Mouse (Mus musculus) embryonic facial prominence, embryonic 12.5 days (tissue): Measurements from ENCODE around the gene Calhm6. TPM values are rescaled to one million over a fixed set of nuclear protein-coding genes. Genes with fewer than 3 reads are reported as not detected.

Experiments
- ATAC-seq: fragments of 200-750 bp; cut with Nextera tagmentation; 2 replicates; pipeline ENCODE4 v1.8.0; 2017; ENCODE audit not compliant: insufficient number of reproducible peaks, insufficient read depth, low FRiP score, low TSS enrichment
- H3K27ac ChIP-seq: fragments of 300-500 bp; sonication (generic); 2 replicates; pipeline ENCODE4 v1.5.1; 2016; ENCODE audit warnings: mild to moderate bottlenecking
- H3K27me3 ChIP-seq: fragments of 300-500 bp; sonication (generic); 2 replicates; pipeline ENCODE4 v1.6.1; 2016; ENCODE audit warnings: mild to moderate bottlenecking, moderate library complexity
- H3K36me3 ChIP-seq: fragments of 300-500 bp; sonication (generic); 2 replicates; pipeline ENCODE4 v1.6.1; 2016; ENCODE audit warnings: mild to moderate bottlenecking
- H3K4me1 ChIP-seq: fragments of 300-500 bp; sonication (generic); 2 replicates; pipeline ENCODE4 v1.6.1; 2016
- H3K4me2 ChIP-seq: fragments of 300-500 bp; sonication (generic); replicated peaks from 2 replicates; pipeline ENCODE4 v1.6.1; 2016; ENCODE audit warnings: mild to moderate bottlenecking, moderate library complexity
- H3K4me3 ChIP-seq: fragments of 300-500 bp; sonication (generic); 2 replicates; pipeline ENCODE4 v1.5.1; 2016; ENCODE audit warnings: mild to moderate bottlenecking
- H3K9ac ChIP-seq: fragments of 300-500 bp; sonication (generic); 2 replicates; pipeline ENCODE4 v1.6.1; 2016; ENCODE audit warnings: mild to moderate bottlenecking, moderate library complexity
- H3K9me3 ChIP-seq: fragments of 300-500 bp; sonication (generic); 2 replicates; pipeline ENCODE4 v1.6.1; 2016; ENCODE audit warnings: mild to moderate bottlenecking, moderate library complexity
- WGBS: fragments of 180-500 bp; shearing (Covaris S2); methylation state at CpG from one replicate; pipeline ENCODE4 v1.1.7; 2016; 5-methylcytosine and 5-hydroxymethylcytosine counted together
- polyA plus RNA-seq: library from polyadenylated mRNA; unstranded; fragments of >200 nt; fragmentation: Nextera tagmentation; extraction: Ambion mirVana; gene quantifications from 2 replicates; pipeline ENCODE4 v1.2.1, GENCODE M21; 2016

The Calhm6 gene
- polyA plus RNA-seq, 1 experiment from 2014 or later: 0.74 TPM

- Histone ChIP-seq H3K4me1 (no peaks in the 10 kb centered on the region), H3K36me3 (no peaks in the 10 kb centered on the region), H3K4me3 (no peak overlapping the region), H3K27ac (no peak overlapping the region), H3K4me2 (no peak overlapping the region), H3K27me3 (no peaks in the 10 kb centered on the region), H3K9ac (no peak overlapping the region), H3K9me3 (0 out of 2 replicates have a peak, but pooled peaks cover 6% of the 10 kb centered on the region)
- WGBS: 73% methylated on average over 4 of the region's 4 CpGs
- ATAC-seq: no peak
Observed at GRCm38 (mm10) chr10:34139768-34140167, 12.0 kb upstream of the Calhm6 start.

DNA sequence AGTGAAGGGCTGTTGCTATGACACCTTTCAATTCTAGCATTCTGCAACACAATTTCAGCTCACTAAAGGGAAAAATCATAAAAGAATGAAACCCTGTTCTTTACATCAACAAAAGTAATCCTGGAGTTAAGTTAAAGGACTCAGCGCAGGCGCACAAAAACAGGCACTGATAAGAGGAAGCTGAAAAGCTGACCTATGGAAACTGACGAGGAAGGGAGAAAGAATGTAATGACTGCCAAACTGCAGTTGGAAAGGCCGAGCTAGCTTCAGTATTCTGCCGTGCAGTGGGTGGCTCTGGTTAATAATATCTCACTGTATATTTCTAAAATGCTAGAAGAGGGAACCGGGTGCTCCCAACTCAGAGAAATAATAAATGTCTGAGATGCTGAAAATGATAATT, 10.2 kb upstream of the Calhm6 start:
- H3K9ac ChIP-seq: no peak overlapping the region
- 0 out of 2 replicates have a peak, but pooled peaks cover 2% of the 10 kb centered on the region for H3K9me3 ChIP-seq
- no peak for ATAC-seq
- no peaks in the 10 kb centered on the region for H3K27me3 ChIP-seq
- H3K4me1 ChIP-seq: no peaks in the 10 kb centered on the region
- no peak overlapping the region for H3K4me2 ChIP-seq
- H3K4me3 ChIP-seq: no peak overlapping the region
- 67% methylated on average over 6 of the region's 6 CpGs for WGBS
- H3K27ac ChIP-seq: no peak overlapping the region
- H3K36me3 ChIP-seq: no peaks in the 10 kb centered on the region

DNA sequence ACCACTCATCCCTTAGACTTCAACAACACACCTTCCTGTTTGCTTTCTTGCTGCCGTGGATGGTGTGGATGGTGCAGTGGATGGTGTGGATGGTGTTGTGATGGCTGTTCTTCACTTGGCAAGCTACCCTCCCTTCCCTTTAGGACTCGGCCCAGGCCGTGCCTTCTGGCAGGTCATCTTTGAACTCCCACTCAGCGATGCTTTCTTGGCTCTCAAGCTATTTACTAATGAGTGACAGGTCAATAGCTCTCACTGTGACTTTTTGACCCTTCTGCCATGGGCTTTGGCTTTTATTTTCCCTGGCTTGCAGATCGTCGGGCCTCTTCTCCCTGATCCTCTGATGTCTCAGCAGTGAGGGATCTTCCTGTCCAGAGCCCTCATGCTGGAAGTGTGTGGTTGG, 8.6 kb upstream of the Calhm6 start:
- no peak overlapping the region for H3K9ac ChIP-seq
- H3K4me3 ChIP-seq: no peak overlapping the region
- ATAC-seq: no peak
- H3K4me1 ChIP-seq: no peaks in the 10 kb centered on the region
- no peaks in the 10 kb centered on the region for H3K36me3 ChIP-seq
- no peak overlapping the region for H3K4me2 ChIP-seq
- H3K9me3 ChIP-seq: no peaks in the 10 kb centered on the region
- H3K27ac ChIP-seq: no peak overlapping the region
- WGBS: 33% methylated on average over 6 of the region's 6 CpGs
- no peaks in the 10 kb centered on the region for H3K27me3 ChIP-seq

- ATAC-seq: no peak
- H3K9ac ChIP-seq: no peak overlapping the region
- H3K4me3 ChIP-seq: no peak overlapping the region
- no peak overlapping the region for H3K27ac ChIP-seq
- no peaks in the 10 kb centered on the region for H3K36me3 ChIP-seq
- H3K27me3 ChIP-seq: no peaks in the 10 kb centered on the region
- no peaks in the 10 kb centered on the region for H3K4me1 ChIP-seq
- H3K4me2 ChIP-seq: no peak overlapping the region
- WGBS: 71% methylated on average over 2 of the region's 2 CpGs
- no peaks in the 10 kb centered on the region for H3K9me3 ChIP-seq
Observed at GRCm38 (mm10) chr10:34131356-34131755, 3.6 kb upstream of the Calhm6 start.

DNA sequence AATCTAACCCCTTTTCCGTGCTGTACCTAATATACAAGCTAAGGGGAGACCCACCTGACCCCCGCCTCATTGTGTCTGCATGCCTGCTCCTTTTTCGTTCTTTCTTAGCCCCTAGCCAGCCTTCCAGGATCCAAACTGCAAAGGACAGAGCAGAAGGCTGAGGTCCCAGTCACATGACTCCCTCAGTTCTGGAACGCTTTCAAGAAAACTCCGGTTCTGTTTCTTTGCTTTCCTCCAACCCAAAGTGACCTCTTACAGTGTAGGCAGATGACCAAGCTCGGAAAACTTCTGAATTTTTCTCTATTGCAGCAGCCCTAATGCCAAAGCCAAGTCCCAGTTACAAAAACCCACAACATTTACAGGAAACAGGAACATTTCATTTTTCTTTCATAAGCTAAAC, 607 bp upstream of the Calhm6 start:
- H3K36me3 ChIP-seq: no peaks in the 10 kb centered on the region
- WGBS: 85% methylated on average over 6 of the region's 6 CpGs
- no peak overlapping the region for H3K4me2 ChIP-seq
- H3K4me3 ChIP-seq: no peak overlapping the region
- no peaks in the 10 kb centered on the region for H3K9me3 ChIP-seq
- no peaks in the 10 kb centered on the region for H3K27me3 ChIP-seq
- ATAC-seq: no peak
- no peaks in the 10 kb centered on the region for H3K4me1 ChIP-seq
- no peak overlapping the region for H3K9ac ChIP-seq
- H3K27ac ChIP-seq: no peak overlapping the region

DNA sequence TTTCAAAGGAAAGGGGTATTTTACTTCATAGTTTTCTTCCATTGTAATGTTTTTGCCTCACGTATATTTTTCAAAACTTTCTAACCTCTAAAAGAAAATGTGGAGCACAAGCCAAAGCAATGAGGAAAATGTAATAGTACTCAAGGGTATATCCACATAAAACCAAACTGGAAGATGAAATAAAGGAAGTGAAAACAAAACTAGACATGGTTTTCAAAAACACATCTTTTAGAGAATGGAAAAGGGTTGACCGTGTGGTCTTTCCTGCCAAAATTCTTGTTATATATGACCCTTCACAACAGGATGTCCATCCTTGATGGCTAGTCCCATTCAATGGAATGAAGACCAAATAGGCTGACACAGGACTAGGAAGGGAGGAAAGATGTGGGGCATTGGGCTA, 9.4 kb downstream of the Calhm6 start:
- no peaks in the 10 kb centered on the region for H3K36me3 ChIP-seq
- no peaks in the 10 kb centered on the region for H3K27me3 ChIP-seq
- H3K27ac ChIP-seq: no peak overlapping the region
- ATAC-seq: no peak
- H3K4me1 ChIP-seq: no peaks in the 10 kb centered on the region
- 93% methylated on average over 2 of the region's 2 CpGs for WGBS
- no peak overlapping the region for H3K4me2 ChIP-seq
- H3K9me3 ChIP-seq: no peaks in the 10 kb centered on the region
- H3K4me3 ChIP-seq: no peak overlapping the region
- no peak overlapping the region for H3K9ac ChIP-seq

GRCm38 (mm10) chr10:34117770-34118169, 10.0 kb downstream of the Calhm6 start:
- Histone ChIP-seq H3K9ac (no peak overlapping the region), H3K4me2 (no peak overlapping the region), H3K9me3 (no peaks in the 10 kb centered on the region), H3K4me3 (no peak overlapping the region), H3K4me1 (no peaks in the 10 kb centered on the region), H3K36me3 (no peaks in the 10 kb centered on the region), H3K27me3 (no peaks in the 10 kb centered on the region), H3K27ac (no peak overlapping the region)
- ATAC-seq: no peak

DNA sequence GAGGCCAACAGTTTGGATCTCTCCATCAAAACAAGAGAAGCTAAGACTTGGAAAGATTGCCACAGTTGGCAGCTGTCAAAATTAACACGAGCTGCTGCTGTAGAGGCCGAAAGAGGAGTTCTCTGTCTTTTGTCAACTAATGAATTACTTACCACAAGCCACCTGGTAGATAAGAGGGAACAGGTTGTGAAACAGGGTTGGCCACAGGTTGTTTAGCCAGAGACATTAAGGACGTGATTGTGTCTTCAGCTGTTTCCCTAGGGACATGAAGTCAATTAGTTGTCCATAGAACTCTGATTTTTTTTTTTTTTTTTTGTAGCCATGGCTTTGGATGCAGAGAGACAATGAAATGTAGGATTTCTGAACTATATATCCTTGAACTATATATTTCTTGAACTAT, 10.7 kb downstream of the Calhm6 start:
- H3K4me3 ChIP-seq: no peak overlapping the region
- no peak overlapping the region for H3K9ac ChIP-seq
- H3K36me3 ChIP-seq: no peaks in the 10 kb centered on the region
- no peak for ATAC-seq
- H3K27ac ChIP-seq: no peak overlapping the region
- no peaks in the 10 kb centered on the region for H3K9me3 ChIP-seq
- H3K4me1 ChIP-seq: peaks cover 4% of the 10 kb centered on the region; the same call in 1 of the 2 replicates
- H3K27me3 ChIP-seq: no peaks in the 10 kb centered on the region
- 63% methylated on average over 3 of the region's 3 CpGs for WGBS
- no peak overlapping the region for H3K4me2 ChIP-seq

DNA sequence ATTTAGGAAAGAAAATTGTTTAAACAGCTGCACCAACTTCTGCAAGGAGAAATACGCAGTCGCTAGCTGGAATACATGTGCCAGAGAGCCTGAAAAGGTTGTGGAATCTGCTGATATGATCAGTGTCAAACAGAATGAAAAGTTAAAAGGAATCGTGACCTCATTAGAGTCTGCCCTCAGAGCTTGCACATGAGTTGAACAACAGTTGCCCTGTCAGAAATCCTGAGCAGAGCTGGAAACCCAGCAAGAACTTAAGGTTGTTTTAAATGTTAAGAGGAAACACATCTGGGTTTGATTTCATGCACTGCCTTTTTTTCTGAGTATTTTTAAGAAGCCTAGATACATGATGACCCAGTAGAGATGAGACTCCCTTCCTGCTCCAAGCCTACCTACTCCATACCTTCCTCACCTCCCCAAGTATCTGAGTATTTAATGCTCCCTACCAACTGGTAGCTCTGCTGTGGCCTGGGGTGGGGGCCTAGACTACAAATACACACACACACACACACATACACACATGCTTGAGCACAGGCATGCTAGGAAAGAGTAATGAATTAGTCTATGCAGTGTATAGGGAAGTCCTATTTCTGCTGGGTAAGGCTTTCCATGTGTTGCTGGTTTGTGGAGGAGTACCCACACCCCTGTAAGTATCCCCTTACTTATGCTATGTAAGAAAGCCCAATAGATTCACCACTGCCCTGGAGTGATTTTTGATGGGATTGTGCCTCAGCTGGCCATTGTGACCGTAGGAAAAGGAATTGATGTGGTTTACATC, 15.6 kb downstream of the Calhm6 start:
- no peaks in the 10 kb centered on the region for H3K36me3 ChIP-seq
- peak; percentile 83 for ATAC-seq
- no peaks in the 10 kb centered on the region for H3K9me3 ChIP-seq
- no peak overlapping the region for H3K4me2 ChIP-seq
- no peak overlapping the region for H3K9ac ChIP-seq
- H3K4me3 ChIP-seq: no peak overlapping the region
- H3K4me1 ChIP-seq: peaks cover 12% of the 10 kb centered on the region; the same call in 1 of the 2 replicates
- WGBS: 26% methylated on average over 4 of the region's 4 CpGs
- peak overlapping the region; percentile 65; the same call in 1 of the 2 replicates for H3K27ac ChIP-seq
- H3K27me3 ChIP-seq: no peaks in the 10 kb centered on the region

DNA sequence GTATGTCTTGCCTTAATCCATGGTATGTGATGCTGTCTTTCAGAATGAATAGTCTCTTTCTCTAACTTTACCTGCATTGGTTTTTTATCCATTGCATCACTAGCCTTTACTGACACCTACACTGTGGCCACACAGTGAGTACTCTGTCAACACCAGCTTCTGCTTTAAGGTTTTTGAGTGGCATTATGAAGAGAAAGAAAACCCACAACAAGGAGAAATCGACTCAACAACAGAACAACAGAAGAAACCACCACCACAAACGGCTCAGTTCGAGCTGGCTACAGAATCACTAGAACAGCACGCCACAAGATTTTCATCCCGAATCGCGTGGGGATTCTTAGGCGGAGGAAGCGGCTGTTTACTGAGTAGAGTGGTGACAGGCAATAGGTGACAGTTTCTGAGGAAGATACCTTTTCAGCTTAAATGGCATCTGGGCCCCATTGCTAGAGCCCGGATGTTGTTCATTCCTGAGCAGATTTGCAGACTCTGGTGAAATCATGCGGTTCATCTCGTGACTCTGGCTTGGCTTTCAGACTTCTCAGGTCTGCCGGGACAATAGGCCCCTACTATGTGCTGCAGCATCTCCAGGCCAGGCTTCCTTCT, 16.8 kb downstream of the Calhm6 start:
- no peak overlapping the region for H3K9ac ChIP-seq
- no peak overlapping the region for H3K4me2 ChIP-seq
- peaks cover 12% of the 10 kb centered on the region; the same call in 1 of the 2 replicates for H3K4me1 ChIP-seq
- no peak overlapping the region for H3K27ac ChIP-seq
- no peaks in the 10 kb centered on the region for H3K27me3 ChIP-seq
- no peak overlapping the region for H3K4me3 ChIP-seq
- H3K36me3 ChIP-seq: no peaks in the 10 kb centered on the region
- no peak for ATAC-seq
- no peaks in the 10 kb centered on the region for H3K9me3 ChIP-seq
- 74% methylated on average over 13 of the region's 13 CpGs for WGBS

- ATAC-seq: 0 out of 2 replicates have a peak, but pooled peaks have one; percentile 63
- Histone ChIP-seq H3K27ac (no peak within 1 kb of the TSS), H3K36me3 (no peaks in the 10 kb centered on the region)
Observed at GRCm38 (mm10) chr10:34096418-34096883, 31.3 kb downstream of the Calhm6 start, which contains the start of gene Calhm5. Gene Calhm5 (minus strand): TSS chr10:34096519.

DNA sequence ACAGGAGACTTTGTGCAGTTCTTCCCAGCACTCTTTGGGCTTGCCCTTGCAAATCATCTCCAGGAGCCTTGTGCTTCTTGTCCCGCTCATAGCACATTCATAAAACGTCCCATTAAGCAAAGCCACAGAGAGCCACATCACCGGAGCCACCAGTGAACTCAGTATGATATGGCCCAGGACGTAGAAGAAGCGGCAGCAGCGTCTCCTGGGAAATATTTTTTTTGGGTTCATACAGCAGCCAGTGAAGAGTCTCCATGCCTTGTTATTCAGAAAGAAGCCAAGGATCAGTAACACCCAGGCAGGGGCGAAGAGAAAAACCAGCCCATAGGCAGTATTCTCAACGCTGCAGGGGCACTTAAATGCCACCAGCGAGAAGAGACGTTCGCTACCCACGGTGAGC, 31.8 kb downstream of the Calhm6 start:
- Histone ChIP-seq H3K27me3 (no peaks in the 10 kb centered on the region), H3K36me3 (no peaks in the 10 kb centered on the region), H3K9me3 (no peaks in the 10 kb centered on the region), H3K27ac (no peak overlapping the region), H3K4me2 (peak overlapping the region; percentile 34), H3K4me3 (peak overlapping the region; percentile 19; the same call in 1 of the 2 replicates), H3K9ac (peak overlapping the region; percentile 10; the same call in 1 of the 2 replicates), H3K4me1 (peaks cover 10% of the 10 kb centered on the region; the same call in 1 of the 2 replicates)
- WGBS: 61% methylated on average over 12 of the region's 12 CpGs
- no peak for ATAC-seq

More at GRCm38 (mm10) chr10:34096418-34096883, 31.3 kb downstream of the Calhm6 start, which contains the start of gene Calhm5:
- Histone ChIP-seq H3K4me3 (peak within 1 kb of the TSS; percentile 19; the same call in 1 of the 2 replicates), H3K9ac (peak within 1 kb of the TSS; percentile 10; the same call in 1 of the 2 replicates), H3K9me3 (no peaks in the 10 kb centered on the region), H3K4me1 (peaks cover 10% of the 10 kb centered on the region; the same call in 1 of the 2 replicates), H3K4me2 (peak within 1 kb of the TSS; percentile 34), H3K27me3 (no peaks in the 10 kb centered on the region)
- 23% methylated on average over 9 of the region's 9 CpGs for WGBS
